Mouse (Mus musculus) A20 (cell line): ENCODE results near the gene Fxyd1.

Experiments used
- DNase-seq: peaks from one replicate; pipeline ENCODE4 v3.0.0-alpha.2; 2011; ENCODE audit warnings: low read depth, low spot score

The Fxyd1 gene

DNA sequence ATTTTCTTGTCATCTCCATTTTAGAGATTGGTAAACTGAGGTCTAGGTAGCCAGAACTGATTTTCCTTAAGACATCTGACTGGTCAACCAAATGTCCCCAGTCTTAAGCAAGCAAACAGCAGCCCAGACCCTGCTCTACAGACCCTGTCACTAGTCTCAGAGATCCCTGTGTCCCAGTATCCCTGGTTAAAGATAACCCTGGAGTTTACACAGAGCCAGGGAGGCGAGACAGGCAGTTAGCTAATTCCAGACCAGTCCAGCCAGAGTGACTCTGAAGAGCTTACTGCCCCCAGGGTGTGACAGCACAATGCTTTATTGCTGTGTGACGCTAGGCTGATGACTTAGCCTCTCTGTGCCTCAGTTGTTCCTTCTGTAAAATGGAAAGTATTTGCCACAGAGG, at the start of gene Fxyd1:
Gene Fxyd1, minus strand, starts transcription at position 129 of the 400 bp plus-strand sequence.
- DNase-seq = no peak

DNA sequence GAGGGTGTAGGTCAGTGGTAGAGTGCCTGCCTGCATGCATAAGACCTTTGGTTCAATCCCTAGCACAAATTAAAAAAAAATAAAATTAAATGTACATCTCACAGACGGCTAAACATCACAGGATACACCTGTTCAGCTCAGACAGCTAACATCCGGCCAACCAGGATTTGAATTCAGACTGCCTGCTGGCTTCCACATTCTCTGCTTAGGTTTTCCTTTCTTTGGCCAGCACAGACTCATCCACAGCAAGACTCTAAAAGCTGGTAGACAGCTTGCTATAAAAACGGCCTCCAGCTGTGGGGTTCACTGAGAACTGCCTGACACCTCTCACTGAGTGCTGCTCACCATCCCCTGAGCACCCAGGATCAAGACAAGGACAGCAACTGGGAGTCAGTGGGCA, 49.2 kb upstream of the Fxyd1 start:
- DNase-seq = peak; percentile 43

DNA sequence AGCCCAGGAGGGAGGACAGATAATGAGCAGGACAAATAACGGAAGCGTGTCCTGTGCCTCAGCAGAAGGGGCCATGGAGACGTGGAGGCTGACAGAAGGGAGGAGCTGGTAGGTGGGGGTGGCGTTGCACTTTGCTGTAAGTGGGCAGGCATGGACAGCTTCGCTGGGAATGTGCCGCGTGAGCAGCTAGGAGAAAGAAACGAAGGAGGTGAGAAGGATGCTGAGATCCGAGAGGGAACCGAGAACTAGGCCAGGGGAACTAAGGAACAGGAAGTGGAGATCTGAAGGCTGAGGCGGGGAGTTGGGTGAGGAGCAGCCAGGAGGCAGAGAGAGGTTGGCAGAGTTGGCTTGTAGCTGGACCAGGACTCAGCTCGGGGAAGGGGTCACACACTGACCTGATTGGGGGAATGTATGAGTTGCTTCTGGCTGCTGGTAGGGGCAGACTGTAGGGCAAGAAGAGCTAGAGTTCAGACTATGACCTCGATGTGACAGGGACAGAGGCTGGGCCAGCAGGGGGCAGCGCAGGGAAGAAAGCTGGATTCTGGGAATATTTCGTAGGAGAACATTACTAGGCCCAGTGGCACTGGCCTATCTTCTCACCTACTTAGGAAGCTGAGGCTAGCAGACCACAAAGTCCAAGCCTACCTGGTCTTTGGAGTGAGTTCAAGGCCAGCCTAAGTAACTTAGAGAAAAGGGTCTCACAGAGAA, 48.2 kb upstream of the Fxyd1 start:
- peak; percentile 32 for DNase-seq

DNA sequence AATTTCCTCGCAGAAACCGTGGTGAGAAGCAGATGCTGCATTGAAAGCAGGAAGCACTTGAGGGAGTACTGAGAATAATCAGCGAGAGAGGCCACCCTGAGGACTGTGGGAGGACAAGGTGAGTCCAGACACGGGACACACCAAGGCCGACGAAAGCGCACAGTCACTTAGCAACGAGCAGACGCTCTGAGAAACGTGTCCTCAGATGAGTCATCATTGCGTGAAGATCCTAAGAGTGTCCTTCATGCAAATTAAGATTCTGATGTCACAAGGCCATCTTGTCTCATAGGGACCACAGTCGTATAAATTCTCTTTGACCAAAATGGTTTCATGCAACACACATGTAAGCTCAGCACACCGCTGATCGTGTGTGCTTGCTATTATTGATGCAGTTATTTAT, 43.8 kb upstream of the Fxyd1 start:
- DNase-seq = peak; percentile 41

DNA sequence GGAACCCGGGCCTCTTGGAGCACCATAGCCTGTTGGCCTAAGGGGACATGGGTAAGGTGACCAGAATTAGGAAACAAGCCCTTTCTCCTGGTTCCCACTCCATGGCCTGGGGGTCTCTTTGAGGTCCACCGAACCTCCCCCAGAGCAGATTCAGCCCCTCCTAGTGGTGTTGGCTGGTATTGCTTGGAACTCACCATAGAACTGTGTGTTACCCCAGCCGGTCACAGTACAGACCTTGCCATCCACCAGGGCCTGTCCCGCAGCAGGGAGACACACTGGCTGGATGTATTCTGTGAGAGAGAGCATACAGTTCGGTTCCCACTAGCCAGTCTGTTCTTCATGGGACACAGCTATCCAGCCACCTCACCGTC, 42.6 kb upstream of the Fxyd1 start:
- DNase-seq = no peak

DNA sequence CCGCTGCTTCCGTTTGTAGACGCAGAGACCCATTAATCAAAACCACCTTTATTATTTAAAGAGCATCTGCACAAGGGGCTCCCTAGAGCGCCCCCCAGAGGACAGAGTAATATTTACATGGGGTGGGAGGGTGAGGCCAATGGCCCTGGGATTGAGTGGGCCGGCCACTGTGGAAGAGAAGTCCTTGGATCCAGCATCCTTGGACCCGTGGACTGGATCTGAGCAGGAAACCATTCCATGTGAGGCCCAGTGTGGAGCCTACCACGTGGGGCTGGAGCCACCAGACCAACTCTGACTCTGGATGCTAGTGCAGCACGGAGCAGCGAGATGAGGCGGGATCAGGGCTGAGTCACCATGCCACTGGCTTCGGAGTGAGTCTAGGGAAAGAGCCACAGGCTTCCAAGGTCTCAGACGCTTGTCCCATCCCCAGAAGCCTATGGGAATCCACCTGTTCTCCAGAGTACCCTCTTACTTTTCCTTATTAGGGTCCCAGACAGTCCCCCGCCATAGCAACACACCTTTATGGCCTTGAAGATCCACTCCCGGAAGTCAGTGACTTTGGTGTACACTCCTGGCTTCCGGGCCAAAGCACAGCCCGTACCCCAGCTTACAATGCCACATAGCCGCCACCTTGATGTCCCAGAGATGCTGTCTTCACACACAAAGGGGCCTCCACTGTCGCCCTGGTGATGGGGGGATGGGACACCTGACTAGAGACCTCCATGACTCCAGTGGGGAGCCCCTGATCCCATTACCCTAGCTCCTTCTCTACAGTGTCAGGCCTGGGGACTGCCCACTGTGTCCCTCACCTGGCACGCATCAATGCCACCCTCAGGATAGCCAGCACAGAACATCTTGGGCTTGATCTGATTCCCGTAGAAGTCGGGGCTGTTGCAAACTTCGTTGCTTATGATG, 42.0 kb upstream of the Fxyd1 start:
- DNase-seq = no peak

DNA sequence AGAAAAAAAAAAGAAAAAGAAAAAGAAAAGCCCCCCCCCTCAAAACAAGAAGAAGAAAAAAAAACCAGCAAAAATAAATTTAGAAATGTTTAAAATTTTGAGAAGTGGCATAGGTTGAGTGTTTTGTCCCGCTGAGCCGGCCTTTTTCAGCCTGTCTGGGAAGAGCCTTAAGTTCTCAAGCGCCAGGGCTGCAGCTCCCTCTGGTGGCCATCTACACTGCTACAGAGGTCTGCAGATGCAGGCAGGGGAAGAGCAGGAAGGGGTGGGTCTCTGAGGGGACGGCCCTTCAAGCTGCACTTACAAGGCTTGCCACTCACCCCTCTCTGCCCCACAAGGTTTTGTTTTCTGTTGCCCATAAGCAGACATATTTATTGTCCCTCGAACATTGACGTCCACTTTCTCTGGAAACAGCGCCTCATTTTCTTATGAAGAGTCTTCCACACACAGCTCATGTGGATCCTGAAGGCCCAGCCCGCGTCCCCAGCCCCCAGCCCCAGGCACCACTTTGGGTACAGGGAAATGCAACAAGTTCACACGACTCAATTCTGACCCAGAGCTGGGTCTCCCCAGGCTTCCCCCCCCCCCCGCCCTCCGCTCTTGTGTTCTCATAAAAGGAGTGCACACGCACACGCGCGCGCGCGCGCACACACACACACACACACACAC, 40.7 kb upstream of the Fxyd1 start:
- peak; percentile 80 for DNase-seq

DNA sequence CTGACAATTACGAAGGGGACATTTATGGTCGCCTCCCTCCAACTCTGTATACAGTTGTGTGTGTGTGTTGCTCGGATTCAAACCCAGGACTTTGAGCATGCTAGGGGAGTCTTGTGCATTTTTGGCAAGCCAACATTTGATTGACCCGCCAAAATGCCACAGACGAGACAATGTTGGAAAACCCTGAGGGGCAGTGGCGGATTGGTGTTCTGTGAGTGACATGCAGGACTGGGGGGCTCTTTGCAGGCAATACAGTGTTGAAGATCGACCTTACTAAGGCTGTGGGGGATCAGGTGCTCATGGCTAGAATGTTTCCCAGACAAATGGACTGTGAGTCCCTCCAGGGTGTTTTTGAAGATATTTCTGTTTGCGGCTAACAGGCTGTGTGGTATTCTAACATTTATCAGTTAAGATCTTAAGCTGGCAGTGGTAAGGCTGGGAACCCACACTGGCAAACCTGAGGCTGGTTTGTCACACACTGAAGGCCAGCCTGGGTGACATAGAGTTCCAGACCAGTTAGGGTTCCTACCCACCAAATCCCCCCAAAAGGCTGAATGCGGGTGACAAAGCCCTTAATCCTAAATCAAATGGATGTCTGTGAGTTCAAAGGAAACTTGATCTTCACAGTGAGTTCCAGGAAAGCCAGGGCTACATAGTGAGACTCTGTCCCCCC, 40.0 kb upstream of the Fxyd1 start:
- no peak for DNase-seq

DNA sequence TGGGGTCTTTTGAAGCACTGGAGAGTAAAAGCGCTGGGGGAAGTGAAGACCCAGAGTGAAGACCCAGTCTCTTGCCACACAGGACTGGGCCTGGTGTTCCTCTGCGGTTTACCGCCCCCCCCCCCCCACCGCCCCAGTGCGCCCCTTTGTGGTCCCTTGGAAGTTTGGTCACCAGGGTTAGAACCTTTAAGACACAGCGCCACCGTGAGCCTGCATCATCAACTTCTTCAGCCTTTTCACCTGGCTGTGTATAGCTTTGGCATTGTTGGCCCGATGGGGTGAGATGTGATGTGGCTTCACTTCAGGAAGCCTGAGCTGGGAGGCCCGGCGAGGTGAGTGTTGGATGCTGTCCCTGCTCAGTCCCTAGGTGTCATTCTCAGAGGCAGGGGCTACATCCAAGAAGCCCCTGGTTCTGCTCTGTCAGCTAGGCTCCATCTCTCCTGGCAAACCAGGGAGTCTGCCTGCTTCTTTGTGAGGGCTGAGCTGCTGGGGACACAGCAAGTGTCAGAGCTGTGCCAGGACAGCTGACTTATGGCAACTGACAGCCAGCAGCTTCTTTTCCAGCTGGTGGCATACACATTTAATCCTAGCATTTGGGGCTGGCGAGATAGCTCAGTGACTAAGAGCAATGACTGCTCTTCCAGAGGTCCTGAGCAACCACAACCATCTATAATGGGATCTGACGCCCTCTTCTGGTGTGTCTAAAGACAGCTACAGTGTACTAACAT, 37.9 kb upstream of the Fxyd1 start:
- DNase-seq = no peak

DNA sequence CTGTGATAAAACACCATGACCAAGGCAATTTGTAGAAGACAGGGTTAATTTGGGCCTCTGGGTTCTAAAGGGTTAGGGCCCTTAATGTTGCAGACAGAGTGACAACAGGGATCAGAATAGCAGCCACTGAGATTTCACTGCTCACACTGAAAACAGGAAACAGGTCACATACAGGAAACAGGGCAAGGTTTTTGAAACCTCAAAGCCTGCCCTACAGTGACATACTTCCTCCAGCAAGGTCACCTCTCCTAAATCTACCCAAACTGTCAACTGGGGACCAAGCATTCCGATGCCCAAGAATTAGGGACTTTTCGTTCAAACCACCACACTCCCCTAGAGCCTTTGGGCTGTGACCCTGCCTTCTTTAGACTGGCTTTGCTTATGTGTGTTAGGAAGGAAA, 32.7 kb upstream of the Fxyd1 start:
- peak; percentile 41 for DNase-seq

DNA sequence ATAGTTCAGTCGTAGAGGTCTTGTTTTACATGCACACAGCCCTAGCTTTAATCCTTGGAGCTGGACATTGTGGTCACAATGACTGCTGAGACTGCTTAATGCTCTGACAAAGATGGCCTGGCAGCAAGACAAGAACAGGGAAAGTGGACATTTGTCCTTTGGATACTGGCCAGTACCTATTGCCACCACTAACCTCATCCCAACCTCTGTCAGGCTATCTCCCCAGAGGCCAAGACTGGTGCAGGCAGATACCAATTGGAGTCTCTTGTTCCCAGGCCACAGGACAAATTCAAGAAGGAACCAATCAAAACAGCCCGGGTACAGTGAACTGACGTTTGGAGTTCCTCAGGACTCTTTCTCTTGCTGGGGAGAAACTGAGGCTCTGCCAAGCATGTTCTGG, 31.2 kb upstream of the Fxyd1 start:
- DNase-seq = no peak

DNA sequence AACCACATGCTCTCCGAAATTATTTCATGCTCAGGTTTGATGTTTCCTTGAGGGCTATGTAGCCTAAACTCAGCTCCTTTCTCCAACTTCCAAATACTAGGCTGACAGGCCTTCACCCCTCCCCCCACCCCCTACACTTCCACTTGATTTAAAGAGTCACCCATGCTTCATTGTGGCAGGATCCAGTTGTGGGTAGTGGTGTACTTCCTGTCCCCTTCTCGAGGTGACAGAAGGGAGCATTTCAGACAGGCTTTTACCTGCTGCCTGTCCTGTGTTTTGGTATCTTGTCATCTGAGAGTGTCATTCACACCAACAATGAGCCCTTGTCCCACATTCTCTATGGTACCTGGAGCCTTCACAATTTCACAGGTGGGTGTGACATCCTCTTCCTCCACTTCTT, 30.3 kb upstream of the Fxyd1 start:
- DNase-seq = no peak

DNA sequence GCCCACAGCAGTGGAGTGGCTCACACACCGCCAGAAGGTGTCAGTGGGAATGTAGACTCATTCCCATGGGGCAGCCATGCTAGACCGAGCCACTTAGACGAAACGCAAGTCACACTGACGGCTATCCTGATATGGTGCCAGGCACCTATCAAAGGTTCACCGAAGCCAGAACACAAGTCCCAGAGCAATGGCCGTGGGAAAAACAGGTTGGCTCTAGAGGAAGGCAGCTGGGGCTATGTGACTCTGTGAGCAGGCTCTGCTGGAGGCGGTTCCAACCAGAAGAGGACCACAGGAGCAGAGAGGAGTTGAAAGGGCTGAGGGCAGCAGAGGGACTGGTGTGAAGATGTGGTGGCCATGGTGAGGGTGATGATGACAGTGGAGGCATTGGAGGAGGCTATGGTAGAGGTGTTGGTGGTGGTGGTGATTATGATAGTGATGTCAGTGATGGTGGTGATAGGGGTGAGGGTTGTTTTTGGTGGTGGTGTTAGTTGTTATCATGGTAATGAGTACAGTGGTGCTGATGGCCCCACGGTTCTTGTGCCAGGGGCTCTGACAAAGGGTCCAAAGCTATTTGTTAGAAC, 29.3 kb upstream of the Fxyd1 start:
- DNase-seq = no peak

DNA sequence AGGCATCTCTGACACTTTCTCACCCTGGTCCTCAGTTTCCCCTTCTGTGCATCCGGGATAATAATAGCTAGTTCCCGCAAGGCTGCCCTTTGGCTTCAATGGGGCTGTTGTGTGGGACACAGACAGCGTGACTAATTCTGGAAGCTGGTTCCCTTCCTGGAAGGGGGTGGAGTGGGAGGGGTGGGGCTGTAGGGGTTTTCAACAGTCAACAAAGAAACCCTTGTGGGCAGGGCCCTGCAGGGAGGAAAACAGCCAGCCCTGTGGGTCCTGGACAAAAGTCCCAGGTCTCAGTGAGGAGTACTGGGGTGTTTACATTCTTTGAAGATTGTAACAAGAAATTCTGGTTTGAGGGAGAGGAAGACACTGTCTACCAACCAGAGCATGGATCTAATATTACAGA, 28.2 kb upstream of the Fxyd1 start:
- DNase-seq = no peak

DNA sequence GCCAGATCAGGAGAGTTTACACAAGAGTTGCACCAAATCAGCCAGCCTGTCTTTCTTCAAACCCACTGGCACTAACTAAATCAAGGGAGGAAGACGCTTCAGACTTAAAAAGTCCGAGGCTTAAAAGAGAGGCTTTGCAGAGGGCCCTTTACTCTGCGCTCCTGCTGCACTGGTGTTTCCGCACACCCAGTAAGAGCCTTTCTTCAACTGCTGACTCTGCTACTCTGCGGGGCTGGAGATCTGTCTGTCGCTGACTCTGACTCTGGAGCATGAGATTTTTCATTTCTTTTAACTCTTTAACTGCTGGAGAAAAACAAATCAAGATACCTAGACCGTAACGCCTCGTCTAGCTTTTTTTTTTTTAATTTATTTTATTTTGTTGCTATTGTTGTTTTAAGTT, 27.1 kb upstream of the Fxyd1 start:
- no peak for DNase-seq

DNA sequence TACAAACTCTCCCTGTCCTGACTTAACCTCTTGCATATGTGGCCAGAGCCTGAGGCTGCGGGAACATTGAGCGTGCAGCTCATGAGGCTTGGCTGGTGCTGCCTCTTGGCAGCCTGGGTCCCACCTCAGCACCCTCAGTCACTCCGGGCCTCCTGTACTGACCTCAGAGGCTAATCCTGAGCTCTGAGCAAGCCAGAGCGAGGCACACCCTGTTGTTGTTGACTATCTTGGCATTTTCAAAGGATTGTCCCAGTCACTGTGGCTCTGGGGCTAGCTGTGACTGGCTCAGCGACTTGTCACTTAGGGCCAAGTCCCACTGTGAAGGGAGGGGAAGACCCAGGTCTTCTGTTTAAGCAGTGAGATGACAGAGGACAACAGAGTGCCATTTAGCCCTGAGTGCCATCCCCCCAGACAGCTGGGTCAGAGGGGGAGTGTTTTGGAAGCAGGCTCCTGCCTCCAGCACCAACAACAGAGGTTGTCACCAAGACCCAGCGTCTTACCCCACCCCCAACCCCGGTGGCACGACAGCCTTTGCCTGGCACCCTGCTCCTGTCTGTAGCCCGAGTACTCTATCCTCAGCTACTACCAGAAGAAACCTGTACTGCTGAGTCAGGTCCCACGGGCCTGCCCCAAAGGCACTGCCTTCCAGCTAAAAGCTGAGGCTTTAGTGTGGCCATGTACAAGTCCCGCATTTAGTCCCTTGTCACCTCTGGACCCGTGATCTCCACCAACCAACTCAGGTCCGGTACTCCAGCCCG, 26.0 kb upstream of the Fxyd1 start:
- DNase-seq = no peak

DNA sequence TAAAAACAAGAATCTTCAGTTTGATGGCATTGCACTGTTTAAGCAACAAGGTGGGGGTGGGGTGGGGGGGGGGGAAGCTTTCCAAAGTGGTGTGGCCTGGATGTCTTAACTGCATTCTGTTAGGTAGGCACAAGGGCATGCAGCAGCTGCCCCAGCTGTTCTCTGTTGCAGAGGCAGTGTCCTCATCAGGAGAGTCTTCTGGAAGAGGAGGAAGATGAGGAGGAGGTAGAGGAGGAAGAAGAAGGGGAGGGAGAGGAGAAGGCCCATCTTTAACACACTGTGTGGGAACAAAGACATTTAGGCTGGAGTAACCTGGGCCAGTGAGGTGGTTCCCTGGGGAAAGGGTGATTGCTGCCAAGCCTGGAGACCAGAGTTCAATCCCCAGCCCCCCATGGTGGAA, 25.1 kb upstream of the Fxyd1 start:
- no peak for DNase-seq

DNA sequence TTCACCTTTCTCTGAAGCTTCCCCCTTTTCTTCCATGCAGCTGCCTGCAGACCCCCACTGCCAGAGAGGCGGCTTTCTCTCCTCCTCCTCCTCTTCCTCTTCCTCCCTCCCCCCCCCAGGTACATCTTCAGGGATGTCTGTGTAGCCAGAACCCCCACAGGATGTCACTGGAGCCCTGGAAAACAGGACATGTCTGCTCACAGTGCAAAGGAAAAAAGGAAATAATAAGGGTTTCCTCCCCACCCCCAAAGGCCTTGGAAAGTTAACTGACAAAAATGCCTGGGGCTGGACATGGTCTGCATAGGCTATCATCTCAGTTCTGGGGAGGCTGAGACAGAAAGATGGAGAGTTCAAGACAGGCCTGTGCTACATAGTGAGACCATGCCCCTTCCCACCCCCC, 24.1 kb upstream of the Fxyd1 start:
- DNase-seq = no peak

DNA sequence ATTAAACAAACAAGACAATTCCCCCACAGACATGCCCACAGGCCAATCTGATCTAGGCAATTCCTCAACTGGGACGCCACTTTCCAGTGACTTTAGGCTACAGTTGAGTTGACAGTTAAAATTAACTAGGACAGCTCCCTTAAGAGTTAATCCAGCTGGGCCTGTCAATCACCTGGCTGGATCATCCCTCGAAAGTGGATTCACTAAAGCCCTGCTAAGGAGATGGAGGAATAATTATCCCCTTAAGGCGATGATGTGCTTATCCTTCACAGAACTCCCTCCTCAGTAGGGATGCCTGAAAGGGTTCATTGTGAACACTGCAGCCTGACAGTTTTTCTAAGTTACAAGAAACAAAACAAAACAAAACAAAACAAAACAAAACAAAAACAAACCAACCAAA, 23.6 kb upstream of the Fxyd1 start:
- DNase-seq = no peak

DNA sequence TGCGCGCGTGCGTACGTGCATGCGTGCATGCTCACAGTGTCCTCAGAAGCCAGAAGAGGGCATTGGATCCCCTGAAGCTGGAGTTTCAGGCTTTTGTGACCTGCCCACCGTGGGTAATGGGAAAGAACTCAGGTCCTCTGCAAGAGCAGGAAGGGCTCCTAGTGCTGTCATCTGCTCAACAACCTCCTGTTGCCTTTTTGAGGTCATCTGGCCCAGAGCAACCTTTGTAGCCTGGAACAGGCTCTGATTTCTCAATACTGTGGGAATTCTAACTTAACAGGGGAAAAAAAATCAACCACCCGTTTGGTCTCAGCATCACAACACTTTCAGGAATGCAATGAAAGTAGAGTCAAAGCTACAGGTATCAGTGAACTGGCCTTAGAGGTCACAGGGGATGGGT, 22.7 kb upstream of the Fxyd1 start:
- DNase-seq = no peak
